Mouse (Mus musculus): ENCODE results near the gene Nav2.

- TF ChIP-seq CTCF (IDR thresholded peaks at IDR 0.05; ENCODE audit: low read depth, low read length) (no peak), POLR2A (IDR thresholded peaks at IDR 0.05; ENCODE audit: insufficient read depth, low read length) (no peak), EP300 (IDR thresholded peaks at IDR 0.05; ENCODE audit: insufficient read depth, low read depth, low read length) (no peak)
Observed at GRCm38 (mm10) chr7:49164868-49165267, 256.4 kb downstream of the Nav2 start.

All from ES-Bruce4 (cell line).